In genomic region chr3:138982249-138982648, GRCm38 (mm10) we compare ENCODE assay signal across 28 mouse cellular contexts.
A peak's percentile ranks its signal among the peaks of the same experiment; 100 is the strongest.
DNase-seq lines count a peak whose midpoint lies in the region; ATAC-seq and TF ChIP-seq lines count a peak whose summit lies in the region.
"Had no signal": no experiment of that assay in that cellular context is flagged by ENCODE, and none has a peak within 500 bp of the region (broad histone marks: within the 10 kb centered on the region; RNA-seq: fewer than 3 reads in every experiment).

No protein-coding gene starts in this region.

- TF ChIP-seq EP300 in MEL (IDR thresholded peaks at IDR 0.05; ENCODE audit: low read depth in 1 of 2, low read length in 2 of 2) = no peak

- H3K79me2 ChIP-seq in MEL (ENCODE audit: control insufficient read depth, insufficient read depth, low read length, poor library complexity) = no peaks in the 10 kb centered on the region

- H3K36me3 ChIP-seq in MEL (ENCODE audit: control insufficient read depth in 1 of 2, insufficient read depth in 2 of 2, low read length in 2 of 2) = peaks cover 0 to 1% of the 10 kb centered on the region in 2 experiments; a peak in 2 of 4 replicates
- H3K36me3 ChIP-seq: forebrain, embryonic 12.5 days had no signal

- no peak overlapping the region for H3K27ac ChIP-seq in MEL (ENCODE audit: control insufficient read depth, low read depth, low read length)
- H3K27ac ChIP-seq: embryonic facial prominence, embryonic 13.5 days; embryonic facial prominence, embryonic 15.5 days; forebrain, embryonic 10.5 days; forebrain, embryonic 12.5 days had no signal

- no peak for TF ChIP-seq RAD21 in MEL (IDR thresholded peaks at IDR 0.05; ENCODE audit: low read depth, low read length)

- H3K27me3 ChIP-seq in MEL (ENCODE audit: control insufficient read depth in 1 of 2, insufficient read depth in 2 of 2, low read length in 2 of 2) = no peaks in the 10 kb centered on the region
- H3K27me3 ChIP-seq: CH12.LX; embryonic facial prominence, embryonic 13.5 days; embryonic facial prominence, embryonic 15.5 days; forebrain, embryonic 12.5 days; Patski had no signal

- H3K9me3 ChIP-seq in MEL (replicated peaks; ENCODE audit: insufficient read depth, low read length) = no peaks in the 10 kb centered on the region
- H3K9me3 ChIP-seq: G1E had no signal

- DNase-seq in MEL (ENCODE audit: low read depth, low spot score) = peak; percentile 58
- no peak for DNase-seq in ovary, adult 18-20 months (ENCODE audit: low spot score)
- DNase-seq in kidney, postnatal 14 days = no peak
- DNase-seq in right cerebral cortex, adult 2 months (ENCODE audit: low spot score in 2 of 2) = no peak
- DNase-seq: adrenal gland, adult 8-10 months; adrenal gland, postnatal 14 days; adrenal gland, postnatal 36 days; B cell, adult 2 months; cerebellum, adult 11-12 months; cerebellum, adult 2 months; cerebellum, adult 9-10 months; cerebellum, postnatal 10 days; cerebellum, postnatal 25 days; embryo, embryonic 11 days had no signal

- 0 out of 2 replicates have a peak, but pooled peaks have one; percentile 39 for ATAC-seq in common myeloid progenitor, adult 5-6 weeks (replicated peaks; ENCODE audit: low read depth, poor library complexity, severe bottlenecking)
- peak; percentile 57 for ATAC-seq in megakaryocyte, adult 5-6 weeks (ENCODE audit: poor library complexity, severe bottlenecking)
- ATAC-seq: activated CD4-positive, CD25-positive, alpha-beta regulatory T cell, adult 4 months; CD4-positive, CD25-positive, alpha-beta regulatory T cell, adult 4 months; forebrain, embryonic 14.5 days; forebrain, embryonic 16.5 days; Patski had no signal

- H3K9ac ChIP-seq in MEL (ENCODE audit: control insufficient read depth, low read depth, low read length, poor library complexity, severe bottlenecking) = no peak overlapping the region
- H3K9ac ChIP-seq: embryonic facial prominence, embryonic 13.5 days; embryonic facial prominence, embryonic 15.5 days; forebrain, embryonic 12.5 days had no signal

- no peak for TF ChIP-seq CTCF in MEL (IDR thresholded peaks at IDR 0.05 in 2 of 3, conservative IDR thresholded peaks at IDR 0.05 in 1 of 3; ENCODE audit: control insufficient read depth in 1 of 3, insufficient read depth in 1 of 3, low read depth in 2 of 3, low read length in 3 of 3, poor library complexity in 1 of 3, severe bottlenecking in 1 of 3)

- H3K4me1 ChIP-seq in MEL (ENCODE audit: control insufficient read depth in 1 of 2, insufficient read depth in 2 of 2, low read length in 2 of 2) = no peaks in the 10 kb centered on the region; a peak in 1 of 4 replicates
- H3K4me1 ChIP-seq: embryonic facial prominence, embryonic 13.5 days; embryonic facial prominence, embryonic 15.5 days; forebrain, embryonic 10.5 days; forebrain, embryonic 12.5 days had no signal

- TF ChIP-seq POLR2A in MEL (IDR thresholded peaks at IDR 0.05; ENCODE audit: control insufficient read depth in 1 of 2, insufficient read depth in 1 of 2, low read depth in 1 of 2, low read length in 2 of 2, poor library complexity in 1 of 2) = no peak

- H3K4me3 ChIP-seq in MEL (ENCODE audit: control insufficient read depth in 1 of 2, insufficient read depth in 1 of 2, low read depth in 2 of 2, low read length in 2 of 2) = no peak overlapping the region
- H3K4me3 ChIP-seq: embryonic facial prominence, embryonic 13.5 days; embryonic facial prominence, embryonic 15.5 days; erythroblast, embryonic 14.5 days; forebrain, embryonic 10.5 days; forebrain, embryonic 12.5 days had no signal

TF ChIP-seq in MEL, 35 proteins besides CTCF, POLR2A, EP300 and RAD21:
- TF ChIP-seq GABPA (IDR thresholded peaks at IDR 0.05; ENCODE audit: low read depth, low read length) (no peak), CHD1 (IDR thresholded peaks at IDR 0.05; ENCODE audit: low read depth, low read length) (no peak), TAL1 (IDR thresholded peaks at IDR 0.05; ENCODE audit: low read length) (no peak), TBP (IDR thresholded peaks at IDR 0.05; ENCODE audit: low read depth, low read length) (peak; percentile 36; the same call in 1 of the 2 replicates)
